Mouse (Mus musculus) liver, embryonic 16.5 days (tissue): ENCODE results near the gene Rin2. TPM values are rescaled to one million over a fixed set of nuclear protein-coding genes. Genes with fewer than 3 reads are reported as not detected.
"Not testable (repeated sequence)": the region's sequence is repeated elsewhere in the genome, so short reads cannot be mapped to it uniquely, and the experiment has no call there.

Source experiments
- ATAC-seq: fragments of 200-750 bp; cut with Nextera tagmentation; 2 replicates; pipeline ENCODE4 v1.8.0; 2017; ENCODE audit warnings: low read depth, mild to moderate bottlenecking, moderate number of reproducible peaks, moderate library complexity
- H3K27ac ChIP-seq: fragments of 300-500 bp; sonication (generic); 2 replicates; pipeline ENCODE4 v1.5.1; 2014; ENCODE audit warnings: mild to moderate bottlenecking, low read length
- H3K27me3 ChIP-seq: fragments of 300-500 bp; sonication (generic); 2 replicates; pipeline ENCODE4 v1.6.1; 2014; ENCODE audit warnings: low read depth, low read length, mixed read lengths; ENCODE audit not compliant: control insufficient read depth, insufficient read depth
- H3K36me3 ChIP-seq: fragments of 300-500 bp; sonication (generic); 2 replicates; pipeline ENCODE4 v1.6.1; 2014; ENCODE audit warnings: mild to moderate bottlenecking; ENCODE audit not compliant: control insufficient read depth, insufficient read depth
- H3K4me1 ChIP-seq: fragments of 300-500 bp; sonication (generic); 2 replicates; pipeline ENCODE4 v1.6.1; 2014; ENCODE audit warnings: low read depth, low read length, mixed read lengths; ENCODE audit not compliant: control insufficient read depth
- H3K4me2 ChIP-seq: fragments of 300-500 bp; sonication (generic); 2 replicates; pipeline ENCODE4 v1.6.1; 2014; ENCODE audit warnings: low read depth, low read length, mixed read lengths
- H3K4me3 ChIP-seq: fragments of 300-500 bp; sonication (generic); 2 replicates; pipeline ENCODE4 v1.5.1; 2014; ENCODE audit warnings: low read depth, mild to moderate bottlenecking, low read length
- H3K9ac ChIP-seq: fragments of 300-500 bp; sonication (generic); 2 replicates; pipeline ENCODE4 v1.6.1; 2014; ENCODE audit warnings: low read depth, low read length
- H3K9me3 ChIP-seq: fragments of 300-500 bp; sonication (generic); replicated peaks from 2 replicates; pipeline ENCODE4 v1.6.1; 2016; ENCODE audit warnings: low read length; ENCODE audit not compliant: control insufficient read depth
- WGBS: fragments of 180-500 bp; shearing (Covaris S2); extraction: QIAGEN DNeasy Blood & Tissue Kit; methylation state at CpG from one replicate; pipeline ENCODE4 v1.1.7; 2014; ENCODE audit not compliant: insufficient replicate concordance; 5-methylcytosine and 5-hydroxymethylcytosine counted together
- microRNA-seq: library from miRNA; unstranded; fragments of <30 nt; microRNA quantifications from one replicate; pipeline ENCODE4, GENCODE M21; 2016
- polyA plus RNA-seq: library from polyadenylated mRNA; unstranded; fragments of >200 nt; fragmentation: Nextera tagmentation; extraction: Ambion mirVana; gene quantifications from 2 replicates; pipeline ENCODE4 v1.2.1, GENCODE M21; 2015

The Rin2 gene
- polyA plus RNA-seq, 1 experiment from 2014 or later = 2.6 TPM

DNA sequence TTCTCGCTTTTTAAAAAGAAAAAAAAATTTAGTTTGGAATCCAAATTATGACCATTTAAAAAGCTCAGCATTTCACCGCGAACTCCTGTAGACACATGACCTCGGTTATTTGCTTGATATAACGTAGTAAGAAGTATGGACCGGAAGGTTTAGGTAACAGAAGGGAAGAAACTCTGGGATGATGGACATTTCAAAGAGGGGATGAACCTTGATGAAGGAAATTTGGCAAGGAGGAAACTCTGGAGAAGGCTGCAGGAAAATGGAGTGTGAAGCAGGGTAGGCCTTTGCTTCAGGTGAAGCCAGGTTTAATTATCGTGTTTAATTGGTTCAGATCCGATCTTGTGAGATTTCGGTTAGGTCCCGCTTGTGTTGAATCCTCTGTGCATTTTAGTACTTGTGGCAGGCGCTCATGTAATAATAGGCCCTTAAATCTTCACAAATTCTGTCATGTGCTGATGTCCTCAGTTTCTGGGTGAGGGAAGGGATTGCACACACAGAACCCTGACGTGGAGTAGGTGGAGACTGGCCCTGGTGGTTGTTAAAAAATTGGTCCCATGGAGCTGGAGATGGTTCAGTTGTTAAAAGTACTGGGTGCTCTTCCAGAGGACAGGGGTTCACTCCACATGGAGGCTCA, 229.1 kb downstream of the Rin2 start:
- no peak overlapping the region for H3K27ac ChIP-seq

DNA sequence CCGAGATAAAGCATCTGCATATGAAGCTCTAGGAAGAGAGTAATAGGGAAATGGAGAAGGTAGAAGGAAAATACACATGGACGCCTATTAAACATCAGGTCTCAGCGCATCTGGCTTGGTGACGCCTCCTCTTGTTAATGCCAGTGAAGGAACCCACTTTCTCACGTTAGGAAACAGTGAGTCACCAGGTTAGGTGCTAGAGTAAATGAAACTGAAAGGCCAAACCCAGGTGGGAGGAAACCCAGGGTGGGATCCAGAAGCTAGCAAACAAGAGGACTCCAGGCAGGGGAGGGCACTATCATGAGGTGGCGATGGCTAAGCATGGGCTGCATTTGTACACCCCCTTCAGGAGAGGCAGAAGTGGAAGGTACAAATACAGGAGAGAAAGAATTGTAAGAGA, 230.1 kb downstream of the Rin2 start:
- Histone ChIP-seq H3K4me1 (peaks cover 15% of the 10 kb centered on the region), H3K27ac (no peak overlapping the region), H3K4me2 (no peak overlapping the region), H3K27me3 (no peaks in the 10 kb centered on the region), H3K9me3 (no peaks in the 10 kb centered on the region), H3K9ac (no peak overlapping the region), H3K4me3 (no peak overlapping the region), H3K36me3 (peaks cover 5% of the 10 kb centered on the region; the same call in 1 of the 2 replicates)
- ATAC-seq = no peak
- WGBS = 71% methylated on average over 6 of the region's 6 CpGs

More for the DNA sequence above, 229.1 kb downstream of the Rin2 start:
- WGBS = 28% methylated on average over 12 of the region's 12 CpGs
- Histone ChIP-seq H3K27me3 (no peaks in the 10 kb centered on the region), H3K4me3 (peak overlapping the region; percentile 88), H3K36me3 (0 out of 2 replicates have a peak, but pooled peaks cover 3% of the 10 kb centered on the region), H3K4me1 (peaks cover 15% of the 10 kb centered on the region), H3K4me2 (peak overlapping the region; percentile 73), H3K9me3 (no peaks in the 10 kb centered on the region), H3K9ac (peak overlapping the region; percentile 86)
- no peak for ATAC-seq

DNA sequence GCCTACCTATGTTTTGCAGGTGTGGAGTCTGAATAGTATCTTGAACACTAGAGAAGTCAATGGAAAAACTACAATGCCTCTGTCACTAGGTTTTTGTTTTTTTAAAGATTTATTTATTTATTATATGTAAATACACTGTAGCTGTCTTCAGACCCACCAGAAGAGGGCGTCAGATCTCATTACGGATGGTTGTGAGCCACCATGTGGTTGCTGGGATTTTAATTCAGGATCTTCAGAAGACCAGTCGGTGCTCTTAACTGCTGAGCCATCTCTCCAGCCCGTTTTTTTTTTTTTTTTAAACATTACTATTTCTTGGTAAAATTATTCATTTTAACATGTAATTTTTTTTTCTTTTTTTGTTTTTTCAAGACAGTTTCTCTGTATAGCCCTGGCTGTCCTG, 230.9 kb downstream of the Rin2 start:
- H3K9ac ChIP-seq, H3K27me3 ChIP-seq: not testable (repeated sequence)
- 29% methylated on average over 4 of the region's 4 CpGs for whole genome bisulfite sequencing

DNA sequence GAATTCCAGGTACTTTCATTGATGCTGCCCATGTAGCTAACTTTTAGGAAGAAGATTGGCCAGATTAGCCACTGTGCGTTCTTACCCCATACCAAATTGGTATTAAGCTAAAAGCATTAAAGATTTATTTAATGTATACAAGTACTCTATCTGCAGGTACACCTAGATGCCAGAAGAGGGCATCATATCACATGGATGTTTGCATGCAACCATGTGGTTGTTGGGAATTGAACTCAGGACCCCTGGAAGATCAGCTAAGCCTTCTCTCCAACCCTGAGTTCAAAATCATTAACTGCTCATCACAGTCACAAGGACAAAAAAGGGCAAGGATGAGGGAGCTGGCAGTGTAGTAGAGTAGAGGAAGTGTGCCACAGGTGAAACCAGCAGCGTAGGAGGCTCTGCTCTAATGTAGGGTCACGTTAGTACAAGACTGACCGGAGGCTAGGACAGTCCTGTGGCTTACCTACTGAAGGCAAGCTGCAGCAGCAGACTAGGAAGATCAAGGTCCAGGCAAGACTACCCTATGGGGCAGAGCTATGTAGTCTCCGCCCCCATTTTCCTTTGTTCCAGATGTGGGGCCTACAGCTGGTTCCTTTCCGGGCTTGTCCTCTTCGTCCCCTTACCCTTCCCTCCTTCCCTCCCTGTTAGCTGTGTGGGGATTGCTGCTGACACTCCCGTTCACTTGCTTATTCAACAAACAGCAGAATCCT, 246.1 kb downstream of the Rin2 start:
- Histone ChIP-seq H3K9me3 (no peaks in the 10 kb centered on the region), H3K4me2 (no peak overlapping the region), H3K4me1 (no peaks in the 10 kb centered on the region), H3K27ac (no peak overlapping the region), H3K4me3 (no peak overlapping the region), H3K9ac (no peak overlapping the region), H3K36me3 (peaks cover 54% of the 10 kb centered on the region), H3K27me3 (no peaks in the 10 kb centered on the region)
- WGBS = 81% methylated on average over 8 of the region's 8 CpGs
- no peak for ATAC-seq

More for the DNA sequence above, 230.9 kb downstream of the Rin2 start:
- not testable (repeated sequence) for H3K4me2 ChIP-seq, ATAC-seq, H3K9me3 ChIP-seq, H3K36me3 ChIP-seq, H3K27ac ChIP-seq, H3K4me3 ChIP-seq
- H3K4me1 ChIP-seq = peaks cover 15% of the 10 kb centered on the region

DNA sequence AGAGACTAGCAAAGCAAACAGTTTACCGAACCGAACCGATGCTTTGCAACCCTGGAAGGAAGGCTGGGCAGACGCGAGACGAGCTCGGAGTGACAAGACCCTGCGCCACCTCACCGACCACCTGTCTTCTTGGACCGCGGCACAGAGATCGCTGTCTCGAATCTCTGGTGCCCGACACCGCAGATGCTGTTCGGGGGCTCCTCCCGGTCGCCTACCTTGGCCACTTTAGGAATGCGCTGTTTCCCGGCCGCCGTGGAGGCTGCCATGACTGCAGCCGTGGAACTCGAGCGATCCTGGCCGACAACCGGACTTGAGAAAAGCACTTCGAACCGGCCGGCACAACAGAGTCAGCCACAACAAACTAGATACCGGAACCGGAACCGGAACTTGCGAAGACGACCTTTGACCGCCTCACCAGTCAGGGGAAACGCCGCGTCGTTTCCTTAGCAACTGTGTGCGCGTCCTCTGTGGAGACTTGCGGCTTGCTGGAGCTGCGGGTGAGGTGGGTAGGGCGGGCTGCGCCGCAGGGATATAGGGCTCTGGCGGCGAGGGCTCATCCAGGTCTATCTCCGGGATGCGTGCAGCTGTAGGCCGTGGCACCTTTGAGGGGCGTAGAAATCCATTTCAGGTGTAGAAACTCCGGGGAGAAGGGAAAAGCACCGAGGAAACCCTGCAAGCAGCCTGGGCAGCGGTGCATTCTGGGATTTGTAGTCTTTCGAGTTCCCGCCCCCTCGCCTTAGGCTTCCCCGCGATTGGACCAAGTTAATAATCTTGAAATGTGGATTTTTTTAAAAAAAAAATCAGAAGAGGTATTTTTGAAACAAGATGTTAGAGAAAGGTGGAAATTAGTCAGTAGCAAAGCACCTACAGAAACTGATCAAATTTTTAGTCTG, 259.6 kb downstream of the Rin2 start, which contains the start of the genes Cfap61 and Crnkl1:
Gene Cfap61, plus strand, starts transcription at position 446 of the 893 bp plus-strand sequence.
Gene Crnkl1, minus strand, starts transcription at position 676 of the 893 bp plus-strand sequence.
- Histone ChIP-seq H3K27me3 (no peaks in the 10 kb centered on the region), H3K4me2 (peak within 1 kb of the TSS; percentile 60), H3K4me1 (peaks cover 7% of the 10 kb centered on the region), H3K27ac (peak within 1 kb of the TSS; percentile 72), H3K9ac (peak within 1 kb of the TSS; percentile 84), H3K36me3 (peaks cover 7% of the 10 kb centered on the region), H3K9me3 (no peaks in the 10 kb centered on the region), H3K4me3 (peak within 1 kb of the TSS; percentile 93)
- ATAC-seq = peak; percentile 98
- WGBS = under 1% methylated on average over 61 of the region's 61 CpGs

DNA sequence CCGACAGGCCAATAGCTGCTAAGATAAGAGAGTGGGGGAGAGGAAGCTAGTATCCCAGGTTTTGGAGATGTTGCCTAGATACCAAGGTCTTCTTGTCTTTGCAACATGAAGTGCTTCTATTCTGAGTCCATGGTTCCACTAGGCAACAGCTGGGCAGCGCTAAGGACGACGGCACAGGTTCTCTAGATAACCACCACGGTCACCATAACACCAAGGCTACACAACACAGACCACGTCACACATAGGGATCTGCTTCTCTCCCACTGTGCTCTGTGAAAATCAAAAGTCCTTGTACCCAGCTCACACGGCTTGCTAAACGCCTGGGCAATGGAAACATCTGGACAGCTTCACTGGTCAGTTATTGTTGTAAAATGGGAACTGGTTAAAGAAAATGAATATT, 262.0 kb downstream of the Rin2 start:
- H3K27ac ChIP-seq = no peak overlapping the region
- H3K4me3 ChIP-seq = no peak overlapping the region
- 59% methylated on average over 8 of the region's 8 CpGs for WGBS
- H3K4me1 ChIP-seq = peaks cover 7% of the 10 kb centered on the region
- H3K9ac ChIP-seq = no peak overlapping the region
- no peaks in the 10 kb centered on the region for H3K36me3 ChIP-seq
- no peak for ATAC-seq
- H3K4me2 ChIP-seq = no peak overlapping the region
- no peaks in the 10 kb centered on the region for H3K9me3 ChIP-seq
- H3K27me3 ChIP-seq = no peaks in the 10 kb centered on the region

Small RNA genes lying within 50 kb of the gene (microRNA-seq; reads per million reads assigned to microRNA genes)
- not detected for gene Gm25026

Other genes starting within 250 kb of the Rin2 start
- 39.7 and 43.8 TPM in 2 replicates for gene Naa20, start 226.9 kb downstream of the Rin2 start, polyA plus RNA-seq